Mouse (Mus musculus) CD4-positive helper T cell, adult 2 months (primary cell): ENCODE results near the gene Mum1.

Experiments used
- DNase-seq: peaks from one replicate; pipeline ENCODE4 v3.0.0-alpha.2; 2012; ENCODE audit warnings: low read depth, missing footprints, low spot score

Mum1 gene

DNA sequence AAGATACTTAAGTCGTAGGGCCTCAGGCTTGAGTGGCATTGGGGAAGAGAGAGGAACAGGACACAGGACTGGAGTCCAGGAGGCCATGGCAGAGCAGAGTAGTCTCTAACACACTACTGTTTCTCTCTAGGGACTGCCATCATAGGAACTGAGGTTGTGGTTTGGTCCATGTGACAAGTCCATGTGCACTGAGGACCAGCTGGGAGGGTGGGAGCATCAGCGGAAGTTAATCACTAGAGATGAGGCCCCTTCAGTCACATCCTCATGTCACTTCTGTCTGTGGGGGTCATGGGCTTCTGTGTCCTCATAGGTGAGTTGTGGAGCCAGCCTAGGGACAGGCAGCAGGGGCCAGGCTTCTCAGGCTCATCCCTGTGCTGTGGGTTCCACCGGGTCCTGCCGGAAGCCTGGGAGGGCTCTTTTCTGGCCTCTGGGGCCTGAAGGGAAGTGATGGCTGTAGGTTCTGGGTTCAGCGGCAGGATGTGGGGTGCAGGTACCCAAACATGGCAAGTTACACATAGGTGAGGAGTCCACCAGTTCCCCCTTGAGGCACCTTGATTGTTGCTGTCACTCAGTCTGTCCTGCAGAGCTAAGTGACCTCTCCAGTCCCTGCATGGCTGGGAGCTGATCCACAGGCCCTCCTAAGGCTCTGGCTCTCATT lies 45.1 kb downstream of the Mum1 start:
- DNase-seq: peak; percentile 34

DNA sequence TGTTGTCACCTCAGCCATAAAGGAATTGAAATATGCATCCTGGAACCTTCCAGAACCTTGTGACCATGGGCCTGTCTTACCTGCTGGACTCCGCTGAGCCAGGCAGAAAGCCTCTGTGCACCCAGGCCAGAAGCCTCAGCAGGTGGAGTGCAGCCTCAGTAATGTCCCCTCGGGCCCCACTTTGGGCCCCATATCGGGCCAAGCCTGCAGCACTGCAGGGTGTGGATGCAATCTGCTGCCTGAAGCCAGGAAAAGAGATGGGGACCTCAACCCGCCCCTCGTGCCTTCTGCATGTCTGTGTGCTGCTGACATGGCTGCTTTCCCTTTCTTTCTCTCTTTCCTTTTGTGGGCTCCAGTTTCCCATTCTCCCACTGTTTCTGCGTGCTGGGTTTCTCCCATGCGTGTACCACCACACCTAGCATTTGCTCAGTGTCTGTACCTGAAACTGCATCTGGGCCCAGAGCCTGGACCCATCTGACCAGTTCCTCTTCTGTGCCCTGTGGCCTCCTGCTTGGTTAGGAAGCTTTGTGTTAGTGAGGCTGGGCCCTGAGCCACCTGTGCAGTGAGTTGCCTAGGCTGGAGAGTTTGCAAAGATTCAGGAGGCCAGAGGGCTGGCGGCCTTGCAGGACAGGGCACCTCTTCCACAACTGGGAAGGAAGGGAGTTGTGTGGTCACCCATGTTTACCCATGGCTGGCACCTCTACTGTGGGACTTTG lies 45.8 kb downstream of the Mum1 start:
- DNase-seq: no peak

DNA sequence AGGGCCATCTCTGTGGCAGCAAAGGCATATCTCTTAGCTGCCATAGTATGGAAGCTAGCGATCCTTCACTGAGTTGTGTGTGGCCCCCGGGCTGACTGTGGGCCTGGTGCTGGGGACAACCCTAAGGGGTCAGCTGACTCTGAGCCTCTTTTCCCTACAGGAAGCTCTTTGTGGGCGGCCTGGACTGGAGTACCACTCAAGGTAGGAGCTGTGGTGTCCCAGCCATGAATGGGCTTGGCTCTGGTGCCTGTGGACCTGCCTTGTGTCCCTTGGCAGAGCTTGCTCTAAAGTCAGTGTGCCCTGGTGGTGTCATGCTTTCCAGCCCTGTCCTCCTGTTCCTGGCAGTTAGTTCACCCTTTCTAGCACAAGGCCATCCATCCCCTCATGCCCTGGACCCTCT lies 47.6 kb downstream of the Mum1 start:
- no peak for DNase-seq

DNA sequence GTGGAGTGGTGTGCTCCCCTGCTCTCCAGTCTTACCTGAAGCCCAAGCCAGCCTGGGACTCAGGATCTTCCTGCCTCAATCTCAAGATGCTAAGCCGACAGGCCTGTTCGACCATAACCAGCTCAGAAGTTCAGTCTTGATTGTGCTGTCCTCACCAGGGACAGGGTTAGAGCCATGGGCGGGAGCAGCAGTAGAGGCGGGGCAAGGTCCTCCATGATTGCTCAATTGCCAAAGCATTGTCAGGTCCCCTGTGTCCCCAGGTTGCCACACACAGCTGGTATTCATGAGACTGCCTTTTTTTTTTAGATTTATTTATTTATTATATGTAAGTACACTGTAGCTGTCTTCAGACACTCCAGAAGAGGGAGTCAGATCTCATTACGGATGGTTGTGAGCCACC lies 50.0 kb downstream of the Mum1 start:
- no peak for DNase-seq

DNA sequence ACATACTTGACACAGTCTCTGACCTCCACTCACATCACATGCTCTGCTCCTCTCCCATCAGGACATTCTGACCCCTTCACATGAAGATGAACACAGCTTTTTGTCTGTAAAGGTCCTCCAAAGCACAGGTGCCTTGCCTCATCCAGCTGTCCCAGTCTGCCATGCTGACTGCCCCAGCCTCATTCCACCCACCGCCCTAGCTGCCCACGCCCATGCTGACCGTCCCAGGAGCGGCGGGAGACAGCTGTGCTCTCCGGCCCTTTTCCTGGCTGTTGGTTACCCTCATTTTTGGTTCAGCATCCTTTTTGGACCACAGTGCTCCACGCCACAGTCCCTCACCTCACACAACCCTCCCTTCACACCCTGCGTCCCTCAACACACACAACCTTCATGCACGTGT lies 52.2 kb downstream of the Mum1 start:
- no peak for DNase-seq

DNA sequence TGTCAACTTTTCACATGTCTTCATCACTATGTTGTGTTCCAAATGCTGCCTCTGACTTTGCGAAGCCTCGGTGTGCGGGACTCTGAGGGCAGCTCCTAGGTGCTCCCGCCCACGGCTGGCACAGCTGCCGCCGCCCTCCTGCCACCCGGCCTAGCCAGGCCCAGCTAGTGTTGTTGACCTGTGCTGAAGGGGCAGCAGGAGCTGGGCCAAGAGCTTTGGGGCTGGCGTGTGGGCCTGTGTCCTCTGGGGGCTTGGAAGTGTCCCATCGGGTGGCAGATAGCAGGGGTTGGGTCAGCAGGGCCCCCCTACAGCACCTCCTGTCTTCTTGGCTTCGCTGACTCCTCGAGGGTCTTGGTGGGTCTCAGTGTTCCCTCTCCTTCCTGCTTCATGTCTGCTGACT lies 53.0 kb downstream of the Mum1 start:
- no peak for DNase-seq

DNA sequence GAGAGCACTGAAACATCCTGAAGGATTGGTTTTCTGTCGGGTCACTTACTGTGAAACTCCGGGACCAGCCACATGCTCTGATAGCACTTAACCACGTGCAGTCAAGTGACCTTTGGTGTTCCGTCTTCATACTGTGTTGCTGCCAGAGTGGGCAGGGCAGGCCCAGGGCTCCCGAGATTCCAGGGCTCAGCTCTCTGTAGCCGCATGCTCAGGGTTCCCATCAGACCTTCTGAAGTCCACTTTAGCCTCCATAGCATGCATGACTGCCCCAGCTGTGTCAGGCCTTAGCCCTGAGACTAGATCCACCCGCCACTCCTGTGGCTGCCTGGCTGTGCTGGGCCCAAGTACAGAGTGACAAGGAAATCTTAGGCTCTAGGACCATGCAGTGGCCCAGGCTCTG lies 55.1 kb downstream of the Mum1 start:
- no peak for DNase-seq

DNA sequence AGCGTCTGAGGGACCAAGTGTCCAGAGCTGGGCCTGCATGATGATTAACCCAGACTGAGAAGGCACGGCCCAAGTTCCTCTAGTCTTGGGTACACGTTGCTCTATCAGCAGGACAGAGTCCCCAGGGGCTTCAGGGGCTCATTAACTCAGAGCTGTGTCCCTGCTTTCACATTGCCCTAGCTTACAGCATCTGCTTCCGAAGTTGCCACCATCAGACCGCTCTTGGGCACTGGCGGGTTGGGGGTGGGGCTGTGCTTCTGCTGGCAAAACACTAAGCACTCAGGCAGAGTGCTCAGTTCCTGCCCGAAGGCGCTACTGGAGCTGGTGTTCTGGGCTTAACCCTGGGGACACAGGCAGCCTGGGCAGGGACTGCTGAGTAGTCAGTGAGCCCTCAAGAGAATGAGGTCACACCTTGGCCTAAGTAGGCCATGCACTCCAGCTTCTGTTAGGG lies 55.7 kb downstream of the Mum1 start:
- no peak for DNase-seq

DNA sequence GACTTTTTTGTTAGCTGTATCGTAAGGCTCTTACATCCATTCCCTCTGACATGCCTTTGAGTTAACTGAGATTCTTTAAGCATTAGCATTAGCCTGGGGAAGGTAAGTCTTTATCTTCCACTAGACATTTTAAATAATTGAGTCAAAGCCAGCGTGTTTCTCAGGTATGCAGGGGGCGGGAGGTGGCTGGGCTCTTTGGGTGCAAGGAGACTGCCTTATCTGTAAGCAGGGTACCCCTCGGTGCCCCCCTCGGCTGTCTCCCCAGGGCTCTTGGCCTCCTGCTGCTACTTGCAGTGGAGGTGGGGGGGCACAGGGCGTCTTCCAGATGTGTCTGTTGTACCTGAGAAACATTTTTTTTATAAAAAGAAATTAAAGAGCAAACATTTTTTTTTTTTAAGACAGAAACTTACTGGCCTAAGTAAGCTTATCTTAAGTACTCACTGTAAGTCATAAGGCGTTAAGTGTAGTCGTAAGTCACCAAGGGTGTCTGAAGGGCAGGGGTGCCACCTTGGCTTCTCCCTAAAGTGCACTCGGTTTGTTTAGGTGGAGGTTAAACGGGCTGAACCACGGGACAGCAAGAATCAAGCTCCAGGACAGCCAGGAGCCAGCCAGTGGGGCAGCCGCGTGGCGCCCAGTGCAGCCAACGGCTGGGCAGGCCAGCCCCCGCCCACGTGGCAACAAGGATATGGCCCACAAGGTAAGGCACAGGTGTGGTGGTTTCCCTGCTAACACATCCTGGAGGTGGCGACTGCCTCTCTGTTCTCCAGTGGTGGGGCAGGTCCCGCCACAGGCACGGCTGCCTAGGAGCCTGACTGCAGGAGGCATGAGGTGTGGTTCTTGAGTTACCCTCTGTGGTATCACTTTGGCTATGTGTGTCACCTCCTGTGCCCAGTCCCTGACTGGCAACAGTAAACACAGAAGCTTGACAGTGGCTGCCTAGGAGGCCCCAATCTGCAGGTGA lies 56.5 kb downstream of the Mum1 start:
- DNase-seq: no peak

DNA sequence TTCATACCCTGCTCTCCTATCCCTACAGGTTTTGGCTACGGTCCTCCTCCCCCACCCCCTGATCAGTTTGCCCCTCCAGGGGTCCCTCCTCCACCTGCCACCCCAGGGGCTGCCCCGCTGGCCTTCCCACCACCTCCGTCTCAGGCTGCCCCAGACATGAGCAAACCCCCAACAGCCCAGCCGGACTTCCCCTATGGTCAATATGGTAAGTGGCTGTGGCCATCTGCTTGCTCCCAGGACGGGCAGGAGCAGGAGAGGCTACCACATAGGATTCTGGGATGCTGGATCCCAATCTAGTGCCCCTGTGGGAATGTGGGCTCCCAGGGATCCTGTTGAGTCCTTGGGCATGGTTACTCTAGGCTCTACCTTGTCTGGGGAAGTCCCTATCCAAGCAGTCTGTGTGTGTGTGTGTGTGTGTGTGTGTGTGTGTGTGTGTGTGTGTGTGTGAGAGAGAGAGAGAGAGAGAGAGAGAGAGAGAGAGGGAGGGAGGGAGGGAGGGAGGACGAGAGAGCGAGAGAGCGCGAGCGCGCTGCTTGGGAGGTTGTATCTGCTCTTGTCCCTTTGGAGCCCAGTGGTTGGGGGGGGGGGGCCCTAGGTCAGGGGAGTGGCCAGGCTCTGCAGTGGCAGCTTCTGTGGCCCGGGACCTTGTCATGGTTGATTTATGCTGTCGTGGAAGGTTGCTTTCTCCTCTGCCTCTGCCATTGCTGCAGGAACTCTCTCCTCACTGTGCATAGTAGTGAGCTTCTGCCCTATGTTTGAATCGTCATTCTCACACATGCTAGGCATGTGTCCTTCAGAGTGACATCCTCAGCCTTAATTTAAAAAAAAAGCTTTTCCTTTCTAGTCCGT lies 59.2 kb downstream of the Mum1 start:
- no peak for DNase-seq

DNA sequence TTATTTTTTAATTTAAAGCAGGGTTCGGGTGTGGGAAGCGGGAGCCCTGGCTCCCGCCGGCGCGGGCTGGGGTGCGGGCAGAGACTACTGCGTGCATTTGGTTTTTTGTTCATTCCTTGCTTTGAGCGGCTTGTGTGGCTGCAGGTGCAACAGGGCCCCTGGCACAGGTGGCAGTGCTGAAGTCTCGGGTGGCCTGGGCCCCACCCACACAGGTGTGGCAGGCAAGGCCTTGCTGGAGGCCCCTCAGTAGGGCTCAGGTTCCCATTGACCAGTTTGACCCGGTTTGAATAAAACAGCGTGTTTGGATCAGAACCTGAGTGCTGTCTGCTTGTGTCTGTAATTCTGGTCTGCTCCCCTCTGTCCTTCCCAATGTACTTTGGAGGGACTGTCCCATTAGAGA lies 61.9 kb downstream of the Mum1 start:
- DNase-seq: no peak

DNA sequence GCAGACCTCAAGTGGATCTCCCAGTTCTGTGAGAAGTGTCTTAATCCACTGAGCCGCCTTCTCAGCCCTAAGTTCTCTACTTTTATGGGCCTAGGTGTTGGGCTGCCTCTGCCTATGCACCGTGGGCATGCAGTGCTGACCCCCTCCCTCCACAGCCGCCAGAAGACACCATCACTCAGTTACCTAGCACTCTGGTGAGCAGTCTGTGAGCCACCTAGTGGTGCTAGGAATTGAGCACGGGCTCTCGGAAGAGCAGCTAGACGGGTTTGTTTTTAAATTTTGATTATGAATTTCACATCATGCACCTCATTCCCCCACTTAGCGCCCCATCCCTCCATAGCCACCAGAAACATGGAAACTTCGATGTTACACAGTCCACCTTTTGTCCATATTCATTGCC lies 62.4 kb downstream of the Mum1 start:
- no peak for DNase-seq

DNA sequence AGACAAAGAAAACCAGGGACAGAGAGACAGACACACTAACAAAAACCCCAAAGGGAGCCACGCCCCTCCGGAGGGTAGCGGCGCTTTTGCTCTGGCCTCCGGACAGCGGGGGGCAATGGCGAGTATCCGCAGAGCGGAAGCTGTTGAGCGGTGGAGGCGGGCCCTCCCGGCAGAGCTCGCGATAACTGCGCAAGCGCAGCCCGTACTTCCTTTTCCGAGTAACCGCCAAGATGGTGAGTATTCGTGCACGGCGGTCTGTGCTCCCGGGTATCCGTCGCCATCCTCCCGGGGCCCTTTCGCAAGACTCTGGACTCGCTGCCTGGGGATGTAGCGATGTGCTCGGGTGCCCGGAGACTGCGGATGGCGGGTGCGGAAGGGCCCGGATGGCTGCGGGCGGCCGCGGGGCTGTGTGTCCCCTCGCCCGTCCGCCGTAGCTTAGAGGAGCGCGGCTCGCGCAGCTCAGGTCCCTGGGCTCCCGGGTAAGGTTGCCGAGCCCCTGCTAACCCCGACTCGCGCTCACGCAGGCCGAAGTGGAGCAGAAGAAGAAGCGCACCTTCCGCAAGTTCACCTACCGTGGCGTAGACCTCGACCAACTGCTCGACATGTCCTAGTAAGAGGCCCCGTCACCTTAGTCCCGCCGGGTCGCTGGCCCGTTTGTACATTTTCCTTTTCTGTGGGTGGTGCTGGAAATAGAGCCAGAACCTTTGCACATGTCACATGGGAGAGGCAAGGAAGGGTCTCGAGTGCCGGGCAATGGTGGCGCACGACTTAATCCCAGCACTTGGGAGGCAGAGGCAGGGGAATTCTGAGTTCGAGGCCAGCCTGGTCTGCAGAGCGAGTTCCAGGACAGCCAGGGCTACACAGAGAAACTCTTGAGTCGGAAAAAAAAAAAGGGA lies 66.3 kb downstream of the Mum1 start, which contains the start of gene Rps15:
TSS of gene Rps15 (plus strand) at position 203 of the 896 bp plus-strand sequence.
- DNase-seq: peak; percentile 96

DNA sequence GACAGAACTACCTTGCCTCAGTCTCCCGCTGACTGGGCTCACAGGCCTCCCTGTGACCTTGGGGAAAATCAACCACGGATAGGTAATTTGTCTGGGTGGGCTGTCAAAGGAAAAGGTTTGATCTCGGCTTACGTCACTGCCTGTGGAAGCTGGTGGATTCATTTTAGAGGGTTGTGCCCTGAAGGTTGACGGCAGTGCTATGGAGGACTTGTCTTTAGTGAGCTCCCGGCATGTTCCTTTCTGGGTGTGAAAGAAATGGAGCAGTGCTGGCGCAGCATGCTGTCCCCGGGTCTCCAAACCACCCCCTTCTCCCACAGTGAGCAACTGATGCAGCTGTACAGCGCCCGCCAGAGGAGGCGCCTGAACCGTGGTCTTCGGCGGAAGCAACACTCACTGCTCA lies 67.1 kb downstream of the Mum1 start:
- peak; percentile 43 for DNase-seq
